Mouse (Mus musculus): ENCODE measurements around the gene Ccdc194. TPM values are rescaled to one million over a fixed set of nuclear protein-coding genes. Genes with fewer than 3 reads are reported as not detected.
A peak's percentile ranks its signal among the peaks of the same experiment; 100 is the strongest.

Ccdc194 gene
- total RNA-seq, 2 experiments from 2014 or later: not detected

DNA sequence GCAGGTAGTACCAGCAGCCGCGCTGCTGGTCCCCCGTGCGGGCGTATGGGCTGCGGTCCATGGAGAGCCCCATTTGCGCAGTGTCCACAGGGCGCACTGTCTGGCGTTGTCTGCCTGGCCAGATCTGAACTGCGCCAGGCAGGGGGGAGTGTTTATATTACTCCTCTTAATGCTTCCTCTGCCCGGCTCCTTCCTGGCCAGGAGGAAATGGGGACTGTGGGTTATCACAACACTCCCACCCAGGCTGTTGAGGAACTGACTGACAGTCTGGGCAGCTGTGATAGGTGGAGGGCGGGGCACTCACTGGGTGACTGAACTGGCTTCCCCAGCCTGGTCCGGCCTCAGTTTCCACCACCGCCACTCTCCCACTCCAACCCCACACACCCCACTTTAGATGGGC lies 13.9 kb downstream of the Ccdc194 start, which contains the start of gene Plvap:
Gene Plvap, minus strand, starts transcription at position 109 of the 400 bp plus-strand sequence.
- no peak for DNase-seq (ENCODE audit: low spot score)

DNA sequence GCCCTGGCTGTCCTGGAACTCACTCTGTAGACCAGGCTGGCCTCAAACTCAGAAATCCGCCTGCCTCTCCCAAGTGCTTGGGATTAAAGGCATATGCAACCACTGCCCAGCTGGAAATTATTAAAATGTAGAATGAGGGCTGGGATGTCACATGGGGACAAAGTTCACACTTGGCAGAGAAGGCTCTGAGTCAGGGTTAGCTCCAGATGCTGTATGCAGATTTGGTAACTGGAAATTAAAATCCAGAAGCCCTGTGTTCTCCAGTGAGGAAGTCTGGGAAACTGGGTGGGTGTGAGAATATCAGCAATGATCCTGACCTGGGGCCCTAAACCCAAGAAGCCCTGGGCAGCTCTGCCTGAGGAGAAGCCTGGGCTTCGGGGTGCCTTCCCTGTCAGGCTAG lies 16.2 kb downstream of the Ccdc194 start:
- no peak for DNase-seq (ENCODE audit: low spot score)

DNA sequence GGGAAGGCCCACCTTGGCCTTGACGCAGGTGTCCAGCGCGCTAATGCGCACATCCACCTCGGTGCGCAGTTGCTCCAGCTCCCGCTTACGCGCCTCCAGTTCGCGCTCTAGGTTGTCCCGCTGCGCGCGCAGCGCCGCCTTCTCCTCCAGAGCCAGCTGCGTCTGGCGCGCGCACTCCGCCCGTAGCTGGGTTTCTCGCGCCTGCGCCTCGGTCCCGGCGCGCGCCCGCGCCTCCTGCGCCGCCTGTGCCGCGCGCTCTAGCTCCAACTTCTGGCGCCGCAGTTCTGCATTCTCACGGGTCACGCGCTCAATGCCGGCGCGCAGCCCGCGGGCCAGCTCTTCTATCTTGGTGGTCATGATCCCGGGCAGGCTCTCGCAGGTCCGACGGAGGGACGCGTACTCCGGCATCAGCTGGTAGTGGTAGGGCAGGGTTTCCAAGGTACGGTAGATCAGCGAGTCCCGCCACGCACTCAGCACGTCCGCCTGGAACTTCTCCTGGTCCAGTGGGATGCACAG lies 17.9 kb downstream of the Ccdc194 start:
- peak; percentile 61 for DNase-seq (ENCODE audit: low spot score)

- DNase-seq (ENCODE audit: low spot score): no peak
Measured at GRCm38 (mm10) chr8:71505979-71506378, 19.5 kb downstream of the Ccdc194 start.

- no peak for DNase-seq (ENCODE audit: low spot score)
Measured at GRCm38 (mm10) chr8:71505326-71505725, 20.2 kb downstream of the Ccdc194 start.

GRCm38 (mm10) chr8:71504349-71504748 lies 21.2 kb downstream of the Ccdc194 start:
- no peak for DNase-seq (ENCODE audit: low spot score)

- DNase-seq (ENCODE audit: low spot score): no peak
Measured at GRCm38 (mm10) chr8:71498816-71499690, 26.5 kb downstream of the Ccdc194 start.

DNA sequence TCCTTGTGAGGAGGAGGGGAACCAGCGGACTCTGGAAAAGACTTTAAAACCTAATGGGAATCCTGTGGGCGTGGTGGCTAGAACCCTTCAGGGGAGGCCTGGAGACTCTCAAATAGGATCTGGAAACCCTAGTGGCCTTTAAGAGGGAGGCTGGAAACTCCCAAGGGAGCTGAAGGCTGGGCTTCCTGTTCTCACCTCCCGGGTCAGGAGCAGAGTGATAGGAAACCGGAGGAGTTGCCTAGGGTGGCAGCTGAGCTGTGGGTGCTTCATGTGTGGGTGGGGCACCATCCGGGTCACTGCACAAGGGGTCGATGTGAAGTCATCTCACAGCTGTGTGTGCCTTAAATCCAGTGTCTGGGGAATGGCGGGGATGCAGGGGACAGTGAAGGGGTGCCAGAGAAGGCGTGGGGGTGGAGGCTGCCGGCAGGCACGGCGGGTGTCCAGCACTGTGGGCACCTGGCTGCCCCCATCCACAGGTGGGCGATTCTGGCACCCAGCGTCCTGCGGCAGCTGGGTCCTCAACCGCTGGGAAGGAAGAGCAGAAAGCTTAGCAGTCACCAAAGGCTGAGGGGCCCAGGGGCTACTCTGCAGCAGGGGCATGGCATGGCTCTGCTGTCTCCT lies 27.5 kb downstream of the Ccdc194 start:
- DNase-seq (ENCODE audit: low spot score): no peak

- no peak for DNase-seq (ENCODE audit: low spot score)
Measured at GRCm38 (mm10) chr8:71497077-71497645, 28.4 kb downstream of the Ccdc194 start.

DNA sequence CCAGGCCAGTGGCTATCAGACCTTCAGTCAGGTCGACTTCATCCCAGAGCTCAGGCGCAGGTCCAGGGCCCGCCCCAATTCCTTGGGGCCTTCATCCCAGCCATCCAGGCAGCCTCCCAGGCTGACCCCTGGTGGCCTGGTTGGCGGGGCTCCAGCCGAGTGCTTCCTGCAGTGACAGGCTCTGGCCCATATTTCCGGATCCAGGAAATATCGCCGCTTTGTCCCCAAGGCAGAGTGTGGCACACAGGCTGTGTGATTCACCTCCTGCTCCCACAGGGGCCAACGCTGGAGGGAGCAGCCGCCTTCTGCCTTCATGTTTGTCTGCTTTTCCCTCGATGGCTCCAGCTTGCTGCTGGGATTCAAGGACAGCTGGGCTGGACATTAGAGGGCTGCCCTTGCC lies 29.0 kb downstream of the Ccdc194 start:
- DNase-seq (ENCODE audit: low spot score): peak; percentile 88

DNA sequence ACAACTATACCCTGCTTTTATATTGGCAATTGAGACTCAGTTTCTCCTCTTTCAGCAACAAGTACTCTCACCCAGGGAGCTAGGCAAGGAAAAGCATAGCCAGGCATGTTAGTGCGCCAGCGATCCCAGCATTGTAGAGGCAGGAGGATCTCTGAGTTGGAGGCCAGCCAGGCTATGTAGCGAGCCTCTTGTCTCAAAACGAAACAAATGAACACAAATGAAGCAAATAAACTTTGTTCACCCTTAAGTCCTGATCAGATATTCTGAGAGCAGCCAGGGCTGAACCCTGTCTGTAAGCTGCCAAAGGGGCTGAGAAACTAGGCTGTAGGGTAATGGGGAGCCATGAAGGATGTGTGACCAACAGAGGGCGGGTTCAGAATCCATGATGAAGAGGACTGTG lies 29.7 kb downstream of the Ccdc194 start:
- no peak for DNase-seq (ENCODE audit: low spot score)

DNA sequence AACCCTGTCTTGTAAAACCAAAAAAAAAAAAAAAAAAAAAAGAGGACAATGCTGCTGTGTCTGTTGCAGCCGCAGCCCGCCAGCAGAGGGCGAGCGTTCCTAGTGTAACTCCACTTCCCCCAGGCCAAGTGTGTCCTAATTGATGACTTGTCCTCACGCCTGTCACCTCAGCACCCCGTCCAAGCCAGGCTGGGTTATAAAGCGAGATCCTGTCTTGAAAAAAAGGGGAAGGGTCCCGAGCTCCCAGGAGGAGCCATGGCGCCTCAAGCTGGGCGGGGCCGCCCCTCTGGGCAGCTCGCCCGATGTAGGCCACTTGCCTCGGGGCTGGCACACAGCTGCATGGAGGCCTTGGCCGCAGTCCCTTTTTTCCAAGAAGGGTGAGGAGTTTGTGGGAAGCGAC lies 30.5 kb downstream of the Ccdc194 start:
- peak; percentile 84 for DNase-seq (ENCODE audit: low spot score)

DNA sequence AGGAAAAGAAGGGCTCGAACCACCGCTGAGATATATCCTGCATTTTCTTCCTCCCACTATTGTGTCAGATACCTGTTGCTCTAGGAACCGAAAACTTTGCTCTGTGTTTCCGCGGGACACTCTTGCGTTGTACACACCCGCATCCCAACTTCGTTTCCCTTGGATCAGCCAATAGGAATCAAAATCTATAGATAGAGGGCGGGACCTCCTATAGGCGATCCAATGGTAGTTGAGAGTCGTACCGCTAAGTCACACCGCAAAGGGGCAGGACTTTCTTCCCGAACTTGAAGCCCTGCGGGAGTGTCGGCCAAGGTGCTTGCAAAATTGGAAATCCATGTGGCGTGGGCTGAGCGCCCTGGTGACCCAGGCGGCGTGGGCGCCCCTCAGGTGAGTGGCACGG lies 37.1 kb downstream of the Ccdc194 start:
- DNase-seq (ENCODE audit: low spot score): peak; percentile 95

DNA sequence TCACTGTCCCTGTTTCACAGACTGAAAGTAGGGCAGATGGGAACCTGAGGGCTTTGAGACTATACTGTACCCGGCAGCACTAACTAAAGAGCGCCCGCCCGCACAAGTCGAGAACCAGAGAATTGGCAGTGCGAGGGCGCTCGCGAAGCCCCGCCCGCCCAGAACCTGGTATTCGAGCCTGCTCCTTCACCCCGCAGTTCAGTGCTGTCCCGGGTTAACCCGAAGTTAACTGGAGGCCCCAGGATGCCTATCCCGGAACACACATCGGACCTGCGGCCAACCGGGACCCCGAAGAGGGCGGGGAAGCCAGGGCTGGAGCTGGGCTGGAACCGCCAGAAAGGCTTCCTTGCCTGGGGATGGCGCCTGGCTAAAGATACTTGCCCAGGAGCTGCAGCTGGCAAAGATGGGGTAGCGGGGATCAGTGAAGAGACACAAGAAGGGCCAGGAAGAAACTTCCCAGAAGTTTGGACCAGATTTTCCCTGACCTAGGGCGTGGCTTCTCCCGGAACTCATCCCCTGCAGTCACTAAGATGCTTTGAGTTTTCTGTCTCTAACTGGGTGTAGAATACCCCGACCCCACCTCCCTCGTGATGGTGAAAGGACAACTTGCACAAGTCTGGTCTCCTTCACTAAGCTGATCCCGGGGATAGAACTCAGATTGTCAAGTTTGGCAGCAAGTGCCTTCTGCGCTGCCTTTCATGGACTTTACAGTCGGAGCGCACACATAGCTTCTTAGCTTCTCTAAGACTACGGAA lies 37.6 kb downstream of the Ccdc194 start, which contains the start of gene Gtpbp3:
Gene Gtpbp3, plus strand, starts transcription at position 413 of the 755 bp plus-strand sequence.
- peak; percentile 87 for DNase-seq (ENCODE audit: low spot score)

DNA sequence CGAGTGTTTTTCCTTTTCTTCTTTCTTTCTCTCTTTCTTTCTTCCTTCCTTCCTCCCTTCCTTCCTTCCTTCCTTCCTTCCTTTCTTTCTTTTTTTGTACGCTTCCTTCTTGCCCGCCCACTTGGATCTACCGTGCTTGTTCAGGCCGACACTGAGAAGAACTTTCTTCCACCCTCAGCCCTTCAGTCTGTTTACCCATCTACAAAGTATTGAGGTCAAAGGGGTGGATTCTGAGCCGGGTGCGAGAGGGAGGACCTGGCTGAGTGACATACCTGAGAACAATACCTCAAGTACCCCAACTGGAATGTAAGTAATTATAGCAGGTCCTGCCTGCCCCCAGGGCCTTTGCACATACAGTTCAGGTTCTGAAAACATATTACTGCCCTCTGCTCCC lies 39.4 kb downstream of the Ccdc194 start:
- DNase-seq (ENCODE audit: low spot score): no peak

- DNase-seq (ENCODE audit: low spot score): peak; percentile 88
Measured at GRCm38 (mm10) chr8:71485142-71486135, 40.1 kb downstream of the Ccdc194 start, which contains the start of gene Ano8. Gene Ano8 (minus strand): TSS chr8:71485963.

- DNase-seq (ENCODE audit: low spot score): no peak
Measured at GRCm38 (mm10) chr8:71484736-71485135, 40.8 kb downstream of the Ccdc194 start.

DNA sequence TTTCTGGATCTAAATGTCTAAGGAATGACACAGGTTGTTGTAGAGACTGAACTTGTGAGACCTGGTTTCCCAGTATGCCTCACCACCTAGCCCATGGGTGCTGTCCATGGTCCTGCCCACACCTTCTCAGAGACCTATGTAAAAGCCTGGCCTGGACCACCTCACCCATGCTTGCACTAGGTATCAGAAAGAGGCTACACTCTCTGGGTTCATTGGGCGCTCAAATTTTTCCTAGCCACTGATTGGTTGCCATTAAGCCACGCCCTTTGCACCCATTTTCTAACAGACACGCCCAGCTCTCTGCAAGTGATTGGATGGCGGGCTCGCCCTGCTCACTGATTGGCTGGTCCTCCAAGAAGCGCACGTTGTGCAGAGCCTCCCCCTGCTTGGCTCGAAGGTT lies 41.6 kb downstream of the Ccdc194 start:
- no peak for DNase-seq (ENCODE audit: low spot score)

DNA sequence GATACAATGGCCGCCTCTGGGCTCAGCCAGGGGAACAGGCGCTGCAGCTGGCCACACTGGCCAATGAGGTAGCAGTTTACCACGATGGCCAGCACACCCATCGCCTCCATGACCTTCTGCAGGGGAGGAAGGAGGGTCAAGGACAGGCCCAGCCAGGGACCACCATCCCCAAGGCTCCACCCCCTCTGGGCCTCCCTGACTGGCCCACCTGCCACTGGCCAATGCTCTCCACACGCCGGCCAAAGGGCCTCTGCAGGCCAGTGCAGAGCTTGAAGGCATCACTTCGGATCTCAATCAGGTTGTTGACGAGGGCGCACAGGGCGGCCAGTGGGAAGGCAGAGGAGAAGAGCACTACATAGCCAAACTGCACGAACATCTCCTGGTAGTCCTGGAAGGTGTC lies 46.6 kb downstream of the Ccdc194 start:
- DNase-seq (ENCODE audit: low spot score): no peak

DNA sequence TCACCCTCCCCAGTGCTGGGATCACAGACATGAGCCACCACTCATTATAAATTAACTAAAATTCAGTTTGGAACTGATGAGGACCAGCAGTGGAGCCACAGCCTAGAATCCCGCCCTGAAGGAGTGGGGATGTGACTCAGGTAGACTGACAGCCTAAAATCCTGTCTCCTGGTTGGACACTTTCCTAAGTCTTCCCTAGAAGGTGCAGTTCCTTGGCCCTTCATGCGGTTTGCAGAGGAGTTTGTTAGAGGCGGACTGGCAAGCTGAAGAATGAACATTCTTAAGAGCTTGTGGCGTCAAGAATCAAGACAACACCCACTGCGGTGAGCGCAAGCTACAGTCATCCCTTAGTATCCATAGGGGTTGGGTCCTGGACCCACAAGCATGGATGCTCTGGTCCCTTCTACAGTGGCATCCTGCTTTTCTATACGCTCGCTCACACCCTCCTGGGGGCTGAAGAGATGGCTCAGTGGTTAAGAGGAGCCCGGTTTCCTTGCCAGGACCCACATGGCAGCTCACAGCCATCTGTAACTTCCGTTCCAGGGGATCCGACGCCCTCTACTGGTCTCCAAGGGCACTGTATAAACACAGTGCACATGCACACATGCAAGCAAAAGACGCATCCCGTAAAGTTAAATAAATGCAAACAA lies 48.2 kb downstream of the Ccdc194 start:
- DNase-seq (ENCODE audit: low spot score): no peak
